Mouse (Mus musculus): ENCODE data around the gene Gm10974.

DNA sequence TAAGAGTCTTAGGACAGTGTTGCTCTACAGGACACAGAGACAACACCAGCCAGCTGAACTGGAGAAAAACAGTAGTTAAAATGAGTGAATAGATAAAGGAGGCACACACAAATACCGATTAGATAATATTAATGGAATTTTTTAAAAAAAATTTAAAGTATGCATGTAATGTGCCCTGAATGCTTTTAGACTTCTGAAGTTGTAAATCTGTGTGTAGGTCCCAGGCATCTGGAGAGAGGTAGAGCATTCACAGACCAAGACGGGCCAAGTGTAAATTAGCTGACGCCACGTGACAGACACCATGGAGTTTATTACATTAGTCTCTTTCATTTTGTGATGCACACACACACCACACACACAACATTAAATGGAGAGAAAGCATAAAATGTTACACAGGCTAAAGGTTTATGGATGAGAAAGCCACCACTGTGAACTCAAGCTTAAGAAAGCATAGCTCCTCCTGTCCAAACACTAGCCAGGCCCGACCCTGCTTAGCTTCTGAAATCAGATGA, 4.3 kb downstream of the Gm10974 start:
- TF ChIP-seq GATA1 (IDR thresholded peaks at IDR 0.05; ENCODE audit: borderline replicate concordance, low read length): no peak
- no peak for TF ChIP-seq FLI1 (IDR thresholded peaks at IDR 0.05; ENCODE audit: low read length)
